Comparison of ENCODE assay signal across 14 mouse cellular contexts in the genomic region with DNA sequence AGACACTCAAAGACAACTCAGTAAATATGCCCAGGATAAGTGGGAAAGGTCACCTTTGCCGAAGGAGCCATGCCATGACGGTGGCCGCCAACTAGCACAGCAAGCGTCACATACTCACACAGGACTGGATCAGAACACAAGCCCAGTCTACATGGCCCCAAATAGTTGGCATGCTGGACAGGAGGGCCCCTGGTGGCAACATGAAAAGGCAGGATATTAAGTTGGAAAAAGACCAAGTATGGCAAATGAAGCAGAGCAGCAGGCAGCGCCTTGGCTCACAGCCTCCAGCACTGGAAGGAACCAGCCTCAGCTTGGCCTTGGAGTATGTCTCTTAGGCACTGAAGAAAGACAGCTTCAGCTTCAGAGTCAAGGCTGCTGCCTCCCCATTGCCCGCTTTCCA. TPM values are rescaled to one million over a fixed set of nuclear protein-coding genes. Genes with fewer than 3 reads are reported as not detected.
DNase-seq lines count a peak whose midpoint lies in the region; ATAC-seq lines count a peak whose summit lies in the region.
"Had no signal": no experiment of that assay in that cellular context is flagged by ENCODE, and none has a peak within 500 bp of the region (broad histone marks: within the 10 kb centered on the region; RNA-seq: fewer than 3 reads in every experiment).

No protein-coding gene starts in this region.

- no peak overlapping the region for H3K9ac ChIP-seq in hindbrain, embryonic 14.5 days
- H3K9ac ChIP-seq: limb, embryonic 13.5 days; liver, postnatal 0 days had no signal

- H3K27ac ChIP-seq in hindbrain, embryonic 14.5 days = peak overlapping the region; percentile 48; the same call in 1 of the 2 replicates
- no peak overlapping the region for H3K27ac ChIP-seq in hindbrain, embryonic 10.5 days
- H3K27ac ChIP-seq: heart, adult 2 months; limb, embryonic 13.5 days had no signal

- WGBS in hindbrain, embryonic 14.5 days = 85% methylated on average over 6 of the region's 6 CpGs
- 89% methylated on average over 6 of the region's 6 CpGs for WGBS in hindbrain, embryonic 10.5 days

- peak; percentile 42 for DNase-seq in hindbrain, embryonic 14.5 days (ENCODE audit: low spot score)
- no peak for DNase-seq in hindbrain, embryonic 10.5 days (ENCODE audit: low spot score)
- peak; percentile 40 for DNase-seq in testis, postnatal 10 days (ENCODE audit: low spot score)
- DNase-seq in testis, postnatal 14 days (ENCODE audit: low spot score) = no peak
- peak; percentile 71 to 75 for DNase-seq in cerebellum, postnatal 10 days
- DNase-seq in kidney, postnatal 36 days = peak; percentile 45 to 54
- DNase-seq in spleen, postnatal 4 days (ENCODE audit: low spot score in 2 of 2) = no peak
- no peak for DNase-seq in neural tube, embryonic 10.5 days (ENCODE audit: extremely low spot score, low spot score)
- DNase-seq: heart, adult 2 months; heart, postnatal 10 days; liver, postnatal 0 days; retina, postnatal 1 day; thymus, adult 2 months had no signal

- H3K4me3 ChIP-seq in hindbrain, embryonic 14.5 days (replicated peaks; ENCODE audit: low read length) = no peak overlapping the region
- no peak overlapping the region for H3K4me3 ChIP-seq in hindbrain, embryonic 10.5 days
- H3K4me3 ChIP-seq: heart, adult 2 months; limb, embryonic 13.5 days had no signal

- ATAC-seq in hindbrain, embryonic 14.5 days (ENCODE audit: low FRiP score) = peak; percentile 51; the same call in 1 of the 2 replicates
- ATAC-seq: liver, postnatal 0 days had no signal

- no peaks in the 10 kb centered on the region for H3K9me3 ChIP-seq in hindbrain, embryonic 14.5 days (ENCODE audit: control insufficient read depth, low read length)
- H3K9me3 ChIP-seq in hindbrain, embryonic 10.5 days = no peaks in the 10 kb centered on the region
- H3K9me3 ChIP-seq: limb, embryonic 13.5 days had no signal

- no peaks in the 10 kb centered on the region for H3K36me3 ChIP-seq in hindbrain, embryonic 14.5 days (replicated peaks; ENCODE audit: control insufficient read depth, insufficient read depth)
- H3K36me3 ChIP-seq in hindbrain, embryonic 10.5 days = no peaks in the 10 kb centered on the region
- H3K36me3 ChIP-seq: limb, embryonic 13.5 days had no signal

- H3K4me1 ChIP-seq in hindbrain, embryonic 14.5 days (replicated peaks; ENCODE audit: control insufficient read depth, insufficient read depth, low read length) = peaks cover 12% of the 10 kb centered on the region; the same call in 1 of the 2 replicates
- no peaks in the 10 kb centered on the region for H3K4me1 ChIP-seq in hindbrain, embryonic 10.5 days (replicated peaks)
- H3K4me1 ChIP-seq: limb, embryonic 13.5 days had no signal

- H3K4me2 ChIP-seq in hindbrain, embryonic 14.5 days (replicated peaks) = no peak overlapping the region
- H3K4me2 ChIP-seq: limb, embryonic 13.5 days had no signal

- H3K27me3 ChIP-seq in hindbrain, embryonic 14.5 days (ENCODE audit: control insufficient read depth, insufficient read depth, low read length) = no peaks in the 10 kb centered on the region
- H3K27me3 ChIP-seq in hindbrain, embryonic 10.5 days (ENCODE audit: insufficient read depth, poor library complexity, severe bottlenecking) = no peaks in the 10 kb centered on the region
- H3K27me3 ChIP-seq: limb, embryonic 13.5 days had no signal

RNA-seq across cellular contexts. Expression of a gene that starts 30.5 kb away (rescaled TPM):
- 58.3 and 62.1 TPM in 2 replicates for polyA plus RNA-seq in hindbrain, embryonic 14.5 days (2014; fragmentation: Nextera tagmentation; extraction: Ambion mirVana)
- polyA plus RNA-seq in hindbrain, embryonic 10.5 days (2016; fragmentation: Nextera tagmentation; extraction: Ambion mirVana) = 78.3 and 78.5 TPM in 2 replicates

RNA-seq across cellular contexts. Expression of a gene that starts 30.9 kb away (rescaled TPM):
- 62.6 and 65.6 TPM in 2 replicates for polyA plus RNA-seq in hindbrain, embryonic 14.5 days (2014; fragmentation: Nextera tagmentation; extraction: Ambion mirVana)
- polyA plus RNA-seq in hindbrain, embryonic 10.5 days (2016; fragmentation: Nextera tagmentation; extraction: Ambion mirVana) = 85.3 and 91.7 TPM in 2 replicates

RNA-seq across cellular contexts. Expression of a gene that starts 33.3 kb away (rescaled TPM):
- polyA plus RNA-seq in hindbrain, embryonic 14.5 days (2014; fragmentation: Nextera tagmentation; extraction: Ambion mirVana) = 12.7 and 13.5 TPM in 2 replicates
- 20.9 and 21.2 TPM in 2 replicates for polyA plus RNA-seq in hindbrain, embryonic 10.5 days (2016; fragmentation: Nextera tagmentation; extraction: Ambion mirVana)

Comparison
In these comparisons a context has a peak if more than half of its experiments do, and no peak if none do; other contexts are left out.
1. DNase-seq: peak in hindbrain, embryonic 14.5 days (single experiment), testis, postnatal 10 days (single experiment), cerebellum, postnatal 10 days (2 of 2) and kidney, postnatal 36 days (2 of 2); none in hindbrain, embryonic 10.5 days (single experiment), testis, postnatal 14 days (single experiment), spleen, postnatal 4 days (0 of 2) and neural tube, embryonic 10.5 days (single experiment).